Mouse (Mus musculus): Measurements from ENCODE around the gene Agtpbp1.

The Agtpbp1 gene

DNA sequence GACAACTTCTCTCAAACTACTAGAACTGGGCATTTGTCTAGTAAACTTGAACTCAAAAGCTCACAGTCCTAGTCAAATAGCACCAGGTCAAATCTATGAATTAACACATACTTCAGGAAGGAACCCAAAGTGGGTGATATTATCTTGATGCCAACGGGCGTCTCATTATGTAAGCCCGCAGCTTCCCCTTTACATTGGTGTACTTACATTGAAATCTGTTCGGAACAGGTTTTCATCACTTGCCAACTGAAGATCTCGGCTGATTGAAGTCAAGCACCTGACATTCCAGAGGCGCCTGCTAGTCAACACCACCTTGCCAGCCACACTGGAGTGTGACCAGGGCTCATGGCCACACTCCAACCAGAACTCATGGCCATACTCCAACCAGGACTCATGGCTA lies 155.7 kb downstream of the Agtpbp1 start:
- DNase-seq (ENCODE audit: low spot score): no peak

- DNase-seq (ENCODE audit: low spot score): no peak
Measured at GRCm38 (mm10) chr13:59423871-59424270, 161.2 kb downstream of the Agtpbp1 start.

GRCm38 (mm10) chr13:59416530-59417230 lies 168.3 kb downstream of the Agtpbp1 start:
- no peak for DNase-seq (ENCODE audit: low spot score)

- no peak for DNase-seq (ENCODE audit: low spot score)
Measured at GRCm38 (mm10) chr13:59413885-59414284, 171.1 kb downstream of the Agtpbp1 start.

- no peak for DNase-seq (ENCODE audit: low spot score)
Measured at GRCm38 (mm10) chr13:59412672-59413071, 172.4 kb downstream of the Agtpbp1 start.

DNA sequence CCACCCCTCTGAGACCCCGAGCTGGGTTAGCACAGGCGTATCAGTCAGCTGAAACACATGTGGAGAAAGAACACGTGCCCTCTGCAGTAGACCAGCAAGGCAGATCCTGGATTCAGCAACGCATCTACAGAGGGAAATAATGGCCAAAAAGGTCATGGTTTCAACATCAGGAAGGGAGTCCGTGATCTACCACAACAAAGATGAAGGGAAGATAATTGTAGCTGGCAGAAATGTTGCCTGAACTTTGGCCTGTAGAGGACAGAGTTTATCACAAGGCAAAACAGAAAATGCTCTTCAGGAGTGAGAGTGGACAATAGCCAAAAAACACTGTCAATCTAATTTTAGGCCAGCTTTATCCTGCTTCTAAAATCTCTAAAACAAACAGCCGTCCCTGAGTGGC lies 177.8 kb downstream of the Agtpbp1 start:
- DNase-seq (ENCODE audit: low spot score): no peak

- no peak for DNase-seq (ENCODE audit: low spot score)
Measured at GRCm38 (mm10) chr13:59402026-59402775, 182.8 kb downstream of the Agtpbp1 start.

- peak; percentile 24 for DNase-seq (ENCODE audit: low spot score)
Measured at GRCm38 (mm10) chr13:59397571-59397970, 187.5 kb downstream of the Agtpbp1 start.
